Mouse (Mus musculus): ENCODE measurements around the gene Sgca.
"Not testable (repeated sequence)": the region's sequence is repeated elsewhere in the genome, so short reads cannot be mapped to it uniquely, and the experiment has no call there.

Sgca gene

GRCm38 (mm10) chr11:94976199-94976598, at the start of gene Sgca:
Sgca (minus strand) TSS chr11:94976327.
- DNase-seq (ENCODE audit: extremely low read depth, insufficient read length, low spot score): no peak

- DNase-seq (ENCODE audit: extremely low read depth, insufficient read length, low spot score): no peak
These were observed 49.3 kb upstream of the Sgca start for GRCm38 (mm10) chr11:95025227-95026012.

- DNase-seq (ENCODE audit: extremely low read depth, insufficient read length, low spot score): no peak
These were observed 48.5 kb upstream of the Sgca start for GRCm38 (mm10) chr11:95024439-95025184.

- no peak for DNase-seq (ENCODE audit: extremely low read depth, insufficient read length, low spot score)
These were observed 47.4 kb upstream of the Sgca start for GRCm38 (mm10) chr11:95023481-95023880.

GRCm38 (mm10) chr11:95022237-95022992, 46.3 kb upstream of the Sgca start:
- no peak for DNase-seq (ENCODE audit: extremely low read depth, insufficient read length, low spot score)

GRCm38 (mm10) chr11:95015484-95015883, 39.4 kb upstream of the Sgca start:
- DNase-seq (ENCODE audit: extremely low read depth, insufficient read length, low spot score): no peak

- DNase-seq (ENCODE audit: extremely low read depth, insufficient read length, low spot score): no peak
These were observed 36.4 kb upstream of the Sgca start for GRCm38 (mm10) chr11:95012487-95012886.

GRCm38 (mm10) chr11:95012075-95012474, 35.9 kb upstream of the Sgca start:
- no peak for DNase-seq (ENCODE audit: extremely low read depth, insufficient read length, low spot score)

GRCm38 (mm10) chr11:95011416-95011815, 35.3 kb upstream of the Sgca start:
- no peak for DNase-seq (ENCODE audit: extremely low read depth, insufficient read length, low spot score)

GRCm38 (mm10) chr11:95010841-95011403, 34.8 kb upstream of the Sgca start:
- not testable (repeated sequence) for DNase-seq (ENCODE audit: extremely low read depth, insufficient read length, low spot score)

- DNase-seq (ENCODE audit: extremely low read depth, insufficient read length, low spot score): no peak
These were observed 34.1 kb upstream of the Sgca start for GRCm38 (mm10) chr11:95010141-95010739.

- DNase-seq (ENCODE audit: extremely low read depth, insufficient read length, low spot score): peak; percentile 86
These were observed 33.5 kb upstream of the Sgca start, which contains the start of gene Samd14 for GRCm38 (mm10) chr11:95009629-95010014. Samd14 (plus strand) TSS chr11:95009879.

GRCm38 (mm10) chr11:95008661-95009628, 32.8 kb upstream of the Sgca start:
- DNase-seq (ENCODE audit: extremely low read depth, insufficient read length, low spot score): peak; percentile 54

GRCm38 (mm10) chr11:95007418-95007817, 31.3 kb upstream of the Sgca start:
- DNase-seq (ENCODE audit: extremely low read depth, insufficient read length, low spot score): no peak

GRCm38 (mm10) chr11:95006525-95007219, 30.5 kb upstream of the Sgca start:
- peak; percentile 58 for DNase-seq (ENCODE audit: extremely low read depth, insufficient read length, low spot score)

GRCm38 (mm10) chr11:95006038-95006437, 29.9 kb upstream of the Sgca start:
- no peak for DNase-seq (ENCODE audit: extremely low read depth, insufficient read length, low spot score)

- DNase-seq (ENCODE audit: extremely low read depth, insufficient read length, low spot score): no peak
These were observed 28.7 kb upstream of the Sgca start for GRCm38 (mm10) chr11:95004937-95005198.

GRCm38 (mm10) chr11:95004136-95004936, 28.2 kb upstream of the Sgca start:
- DNase-seq (ENCODE audit: extremely low read depth, insufficient read length, low spot score): peak; percentile 54
